Mouse (Mus musculus) testis, adult 2 months (tissue): ENCODE measurements at regions not wholly inside any gene's neighbourhood (a gene's known extent, or its start where the extent isn't known, plus 50 kb on each side); places are given as distances from the start of the nearest gene placed in this dataset.

Experiments
- CTCF ChIP-seq: fragments of 200-500 bp; IDR thresholded peaks from 2 replicates; pipeline ENCODE4 v1.5.1; 2012; ENCODE audit warnings: low read depth, mild to moderate bottlenecking, inconsistent platforms, low read length, moderate library complexity; ENCODE audit not compliant: control insufficient read depth, insufficient read depth, insufficient replicate concordance
- POLR2A ChIP-seq: fragments of 200-500 bp; IDR thresholded peaks from 2 replicates; pipeline ENCODE4 v1.6.1; 2012; ENCODE audit warnings: low read depth, mild to moderate bottlenecking, inconsistent platforms, low read length, moderate library complexity; ENCODE audit not compliant: control insufficient read depth

DNA sequence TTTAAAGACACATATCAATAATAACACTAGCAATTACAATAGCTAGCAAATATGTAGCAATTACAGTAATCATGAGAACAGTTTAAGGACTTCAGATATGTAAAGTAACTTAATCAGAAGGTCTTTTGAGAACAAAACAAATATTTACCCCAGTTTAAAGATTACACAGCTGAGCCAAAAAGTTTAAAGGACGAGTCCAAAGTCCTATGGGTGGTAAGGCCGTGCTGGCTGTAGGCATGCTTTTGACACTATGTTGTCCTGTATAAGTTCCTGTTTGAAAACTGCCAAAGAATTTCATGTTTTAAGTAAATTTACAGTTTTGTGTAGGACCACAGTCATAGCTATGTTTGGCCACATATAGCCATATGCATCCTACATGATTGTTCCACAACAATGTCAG is 408.0 kb upstream of the Cobl start:
- TF ChIP-seq CTCF = no peak
- TF ChIP-seq POLR2A = no peak
